Mouse (Mus musculus) testis, adult 2 months (tissue): ENCODE measurements around the gene Klhl35.

Experiments
- CTCF ChIP-seq: fragments of 200-500 bp; IDR thresholded peaks from 2 replicates; pipeline ENCODE4 v1.5.1; 2012; ENCODE audit warnings: low read depth, mild to moderate bottlenecking, inconsistent platforms, low read length, moderate library complexity; ENCODE audit not compliant: control insufficient read depth, insufficient read depth, insufficient replicate concordance
- POLR2A ChIP-seq: fragments of 200-500 bp; IDR thresholded peaks from 2 replicates; pipeline ENCODE4 v1.6.1; 2012; ENCODE audit warnings: low read depth, mild to moderate bottlenecking, inconsistent platforms, low read length, moderate library complexity; ENCODE audit not compliant: control insufficient read depth

DNA sequence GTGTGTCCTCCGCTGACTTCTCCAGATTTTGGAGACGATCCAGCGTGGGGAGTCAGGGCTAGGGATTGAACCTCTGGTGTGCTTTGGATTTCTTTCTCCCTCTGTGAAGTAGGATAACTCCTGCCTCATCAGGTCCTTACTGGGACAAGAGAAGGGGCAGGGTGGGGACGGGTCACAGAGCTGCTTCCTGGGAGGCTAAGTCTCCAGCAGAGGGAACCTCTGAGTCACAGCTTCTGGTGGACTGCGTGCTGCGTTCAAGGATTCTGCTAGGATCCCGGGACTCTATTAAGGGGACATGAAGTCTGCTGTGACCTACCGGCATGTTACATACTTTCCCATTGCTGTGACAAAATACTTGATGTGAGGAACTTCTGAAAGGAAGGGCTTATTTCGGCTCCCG is 26.9 kb upstream of the Klhl35 start:
- TF ChIP-seq CTCF (no peak), POLR2A (no peak)
